Mouse (Mus musculus): ENCODE measurements around the gene Rest. TPM values are rescaled to one million over a fixed set of nuclear protein-coding genes. Genes with fewer than 3 reads are reported as not detected.

The Rest gene
- total RNA-seq, 2 experiments from 2014 or later: 3.6 TPM

GRCm38 (mm10) chr5:77286904-77287303 lies 21.6 kb downstream of the Rest start:
- no peak overlapping the region for H3K4me3 ChIP-seq
- DNase-seq (ENCODE audit: extremely low spot score in 1 of 2, low spot score in 2 of 2): no peak
- intact Hi-C loops (cut with DNase I): no loop called here
- no peak overlapping the region for H3K27ac ChIP-seq
- TF ChIP-seq CTCF (IDR thresholded peaks at IDR 0.05): no peak

GRCm38 (mm10) chr5:77287901-77288300 lies 22.6 kb downstream of the Rest start:
- Histone ChIP-seq H3K27ac (no peak overlapping the region), H3K4me3 (no peak overlapping the region)
- no peak for DNase-seq (ENCODE audit: extremely low spot score in 1 of 2, low spot score in 2 of 2)
- TF ChIP-seq CTCF (IDR thresholded peaks at IDR 0.05): no peak
- intact Hi-C loops (cut with DNase I): no loop called here

- TF ChIP-seq CTCF (IDR thresholded peaks at IDR 0.05): no peak
- DNase-seq (ENCODE audit: extremely low spot score in 1 of 2, low spot score in 2 of 2): no peak
- H3K27ac ChIP-seq: no peak overlapping the region
- H3K4me3 ChIP-seq: no peak overlapping the region
- intact Hi-C loops (cut with DNase I): loop anchor here (5.0 kb wide), 1 partner anchor 297 kb away; no protein-coding TSS in a partner anchor
These were observed 24.4 kb downstream of the Rest start for GRCm38 (mm10) chr5:77289686-77290085.

- Histone ChIP-seq H3K4me3 (no peak overlapping the region), H3K27ac (no peak overlapping the region)
- peak; percentile 9 for TF ChIP-seq CTCF (IDR thresholded peaks at IDR 0.05)
- DNase-seq (ENCODE audit: extremely low spot score in 1 of 2, low spot score in 2 of 2): no peak
- intact Hi-C loops (cut with DNase I): loop anchor here (5.0 kb wide), 1 partner anchor 298 kb away; no protein-coding TSS in a partner anchor
These were observed 25.3 kb downstream of the Rest start for GRCm38 (mm10) chr5:77290606-77291005.

- Histone ChIP-seq H3K27ac (no peak overlapping the region), H3K4me3 (no peak overlapping the region)
- DNase-seq (ENCODE audit: extremely low spot score in 1 of 2, low spot score in 2 of 2): no peak
- intact Hi-C loops (cut with DNase I): loop anchor here (5.0 kb wide), 1 partner anchor 301 kb away; no protein-coding TSS in a partner anchor
- no peak for TF ChIP-seq CTCF (IDR thresholded peaks at IDR 0.05)
These were observed 27.7 kb downstream of the Rest start for GRCm38 (mm10) chr5:77292803-77293522.

GRCm38 (mm10) chr5:77299486-77299885 lies 34.2 kb downstream of the Rest start:
- Histone ChIP-seq H3K4me3 (no peak overlapping the region), H3K27ac (no peak overlapping the region)
- intact Hi-C loops (cut with DNase I): no loop called here
- no peak for DNase-seq (ENCODE audit: extremely low spot score in 1 of 2, low spot score in 2 of 2)
- no peak for TF ChIP-seq CTCF (IDR thresholded peaks at IDR 0.05)

GRCm38 (mm10) chr5:77301296-77301903 lies 36.1 kb downstream of the Rest start:
- DNase-seq (ENCODE audit: extremely low spot score in 1 of 2, low spot score in 2 of 2): no peak
- no peak overlapping the region for H3K27ac ChIP-seq
- intact Hi-C loops (cut with DNase I): no loop called here
- no peak for TF ChIP-seq CTCF (IDR thresholded peaks at IDR 0.05)
- H3K4me3 ChIP-seq: no peak overlapping the region

GRCm38 (mm10) chr5:77307821-77308553 lies 42.7 kb downstream of the Rest start:
- intact Hi-C loops (cut with DNase I): no loop called here
- no peak for TF ChIP-seq CTCF (IDR thresholded peaks at IDR 0.05)
- H3K27ac ChIP-seq: no peak overlapping the region
- DNase-seq (ENCODE audit: extremely low spot score in 1 of 2, low spot score in 2 of 2): no peak
- H3K4me3 ChIP-seq: peak overlapping the region; percentile 86

GRCm38 (mm10) chr5:77309051-77309906 lies 44.0 kb downstream of the Rest start:
- peak overlapping the region; percentile 86 for H3K4me3 ChIP-seq
- peak overlapping the region; percentile 74 for H3K27ac ChIP-seq
- TF ChIP-seq CTCF (IDR thresholded peaks at IDR 0.05): no peak
- DNase-seq (ENCODE audit: extremely low spot score in 1 of 2, low spot score in 2 of 2): peak; percentile 14 to 39
- intact Hi-C loops (cut with DNase I): no loop called here

- H3K27ac ChIP-seq: peak within 1 kb of the TSS; percentile 86
- no peak for TF ChIP-seq CTCF (IDR thresholded peaks at IDR 0.05)
- peak within 1 kb of the TSS; percentile 86 for H3K4me3 ChIP-seq
- peak; percentile 98 to 99 for DNase-seq (ENCODE audit: extremely low spot score in 1 of 2, low spot score in 2 of 2)
- intact Hi-C loops (cut with DNase I): loop anchor here (2.0 kb wide), 1 partner anchor 43 kb away; no protein-coding TSS in a partner anchor
These were observed 44.9 kb downstream of the Rest start, which contains the start of the genes Noa1 and Polr2b for GRCm38 (mm10) chr5:77309924-77310772. TSS of gene Noa1 (minus strand) at chr5:77310084. TSS of gene Polr2b (plus strand) at chr5:77310147.

All from left cerebral cortex, adult 2 months (tissue).